Mouse (Mus musculus) brain, adult 10 weeks (tissue): ENCODE results near the gene Olfr482. TPM values are rescaled to one million over a fixed set of nuclear protein-coding genes. Genes with fewer than 3 reads are reported as not detected.

Experiments
- polyA plus RNA-seq: library from polyadenylated mRNA; stranded (reverse); fragments of 350-450 nt; fragmentation: Illumina TruSeq; extraction: RNeasy Lipid Tissue Mini Kit (QIAGEN cat#74804); gene quantifications from one replicate; pipeline ENCODE4 v1.2.3, GENCODE M21; 2015; ENCODE audit warnings: low read depth, low replicate concordance

Olfr482 gene
- not detected for polyA plus RNA-seq

GRCm38 (mm10) chr7:108097486-108097885, at the start of gene Olfr482:
Gene Olfr482, minus strand, starts transcription at chr7:108097586.

GRCm38 (mm10) chr7:108127349-108127748, 30.0 kb upstream of the Olfr482 start, which contains the start of gene Olfr484:
Gene Olfr484, minus strand, starts transcription at chr7:108127449.

GRCm38 (mm10) chr7:108100549-108100948, 3.2 kb upstream of the Olfr482 start, which contains the start of gene Olfr483:
Gene Olfr483, plus strand, starts transcription at chr7:108100849.

GRCm38 (mm10) chr7:108079555-108079954, 17.8 kb downstream of the Olfr482 start, which contains the start of gene Olfr481:
Gene Olfr481, plus strand, starts transcription at chr7:108079855.

GRCm38 (mm10) chr7:108067246-108067645, 30.1 kb downstream of the Olfr482 start, which contains the start of gene Olfr480:
Gene Olfr480, minus strand, starts transcription at chr7:108067346.

GRCm38 (mm10) chr7:108050393-108050792, 47.0 kb downstream of the Olfr482 start, which contains the start of gene Olfr479:
Gene Olfr479, plus strand, starts transcription at chr7:108050693.

Other genes starting within 250 kb of the Olfr482 start
- not detected for gene Olfr472, start 199.7 kb downstream of the Olfr482 start, polyA plus RNA-seq
- not detected for gene Olfr473, start 167.1 kb downstream of the Olfr482 start, polyA plus RNA-seq
- not detected for gene Olfr474, start 142.9 kb downstream of the Olfr482 start, polyA plus RNA-seq
- not detected for gene Olfr476, start 132.8 kb downstream of the Olfr482 start, polyA plus RNA-seq
- not detected for gene Olfr477, start 110.9 kb downstream of the Olfr482 start, polyA plus RNA-seq
- gene Olfr478, start 63.6 kb downstream of the Olfr482 start, polyA plus RNA-seq: not detected
- gene Olfr479, start 46.9 kb downstream of the Olfr482 start, polyA plus RNA-seq: not detected
- not detected for gene Olfr480, start 30.2 kb downstream of the Olfr482 start, polyA plus RNA-seq
- not detected for gene Olfr481, start 17.7 kb downstream of the Olfr482 start, polyA plus RNA-seq
- not detected for gene Olfr483, start 3.3 kb upstream of the Olfr482 start, polyA plus RNA-seq
- gene Olfr484, start 29.9 kb upstream of the Olfr482 start, polyA plus RNA-seq: not detected
- gene Olfr485, start 62.3 kb upstream of the Olfr482 start, polyA plus RNA-seq: not detected
- gene Olfr486, start 75.2 kb upstream of the Olfr482 start, polyA plus RNA-seq: not detected
- gene Olfr487, start 117.0 kb upstream of the Olfr482 start, polyA plus RNA-seq: not detected
- gene Olfr488, start 160.8 kb upstream of the Olfr482 start, polyA plus RNA-seq: not detected
- not detected for gene Olfr490, start 191.3 kb upstream of the Olfr482 start, polyA plus RNA-seq
- not detected for gene Olfr491, start 215.9 kb upstream of the Olfr482 start, polyA plus RNA-seq
- not detected for gene Olfr492, start 226.1 kb upstream of the Olfr482 start, polyA plus RNA-seq
- gene Olfr493, start 249.4 kb upstream of the Olfr482 start, polyA plus RNA-seq: not detected